Mouse (Mus musculus) ES-Bruce4 (cell line): ENCODE data around the gene Retreg1.

ENCODE experiments used
- CTCF ChIP-seq: IDR thresholded peaks from one replicate; pipeline ENCODE4 v1.8.1; 2011; ENCODE audit warnings: low read depth, low read length
- EP300 ChIP-seq: IDR thresholded peaks from 2 replicates; pipeline ENCODE4 v1.6.1; 2011; ENCODE audit warnings: low read depth, low read length; ENCODE audit not compliant: insufficient read depth
- POLR2A ChIP-seq: IDR thresholded peaks from one replicate; pipeline ENCODE4 v1.8.1; 2011; ENCODE audit warnings: low read length; ENCODE audit not compliant: insufficient read depth

DNA sequence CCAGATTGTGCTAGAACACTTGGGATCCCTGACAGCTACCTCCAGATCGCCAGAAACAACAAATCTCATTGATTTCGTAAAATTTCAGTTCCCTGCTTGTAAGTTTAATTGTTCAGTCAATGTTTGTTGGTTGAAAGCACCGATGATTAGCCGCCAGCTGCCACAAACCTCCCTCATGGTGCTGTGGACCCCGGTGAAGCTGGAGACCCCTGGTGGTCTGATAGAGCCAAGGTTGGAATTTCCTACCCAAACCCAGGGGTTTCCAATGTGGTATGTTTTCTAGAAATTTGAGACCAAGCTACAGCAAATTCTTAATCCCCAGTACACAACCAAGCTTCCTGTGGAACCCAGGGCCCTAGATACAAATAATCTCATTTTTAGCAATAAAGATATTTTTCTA is 41.3 kb upstream of the Retreg1 start:
- no peak for TF ChIP-seq EP300
- TF ChIP-seq POLR2A, result no peak
- TF ChIP-seq CTCF, result peak; percentile 24
